Mouse (Mus musculus) heart, postnatal 36 days (tissue): ENCODE results near the gene Inha. TPM values are rescaled to one million over a fixed set of nuclear protein-coding genes. Genes with fewer than 3 reads are reported as not detected.
A peak's percentile ranks its signal among the peaks of the same experiment; 100 is the strongest.

Experiments
- DNase-seq, 2 experiments: peaks; one replicate each; pipeline ENCODE4 v3.0.0; 2021 to 2022
- intact Hi-C: fragments of 180-260 bp; cut with DNase I; formaldehyde crosslinking; loops from one replicate; pipeline ENCODE4 v1.15.1; 2025
- total RNA-seq, 2 experiments: library from RNA; stranded (reverse); gene quantifications; 2 replicates each; pipeline ENCODE4 v1.2.3; 2021

Gene Inha
- total RNA-seq, 2 experiments from 2014 or later, result 3.6 TPM

DNA sequence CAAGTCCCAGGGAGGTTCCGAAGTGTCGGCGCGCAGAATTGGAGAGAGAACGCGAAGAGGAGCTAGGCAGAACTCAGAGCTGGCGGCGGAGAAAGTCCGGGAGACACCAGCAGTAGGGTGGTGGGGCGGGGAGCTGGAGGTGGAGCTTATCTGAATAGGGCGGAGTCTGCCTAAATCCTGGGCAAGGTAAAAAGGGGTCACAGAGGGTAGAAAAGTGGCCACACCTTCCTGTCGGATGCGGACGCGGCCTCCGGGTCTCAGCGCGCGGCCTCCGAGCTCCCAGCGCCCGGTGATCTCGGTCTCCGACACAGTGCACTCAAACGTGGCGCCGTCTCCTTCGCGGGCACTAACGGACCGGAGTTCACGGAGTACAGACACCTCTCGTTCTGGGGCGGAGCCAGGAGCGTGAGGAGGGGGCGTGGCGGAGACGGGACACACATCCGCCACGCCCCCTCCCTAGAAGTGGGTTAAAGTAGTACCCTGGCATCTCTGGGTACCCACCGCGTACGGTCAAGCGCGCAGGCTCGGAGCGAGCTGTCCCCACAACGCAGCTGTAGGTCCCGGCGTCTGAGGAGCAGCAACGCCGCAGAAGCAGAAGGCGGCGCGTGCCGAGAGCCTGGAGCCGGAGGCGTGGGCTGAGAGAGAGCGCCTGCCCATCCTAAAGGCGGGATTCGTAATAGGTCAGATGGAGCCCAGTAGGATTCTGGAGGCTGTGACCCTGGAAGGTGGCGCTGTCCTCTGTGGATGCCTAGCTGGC is 19.3 kb upstream of the Inha start:
- DNase-seq, result peak; percentile 34 to 38
- intact Hi-C loops, result no loop called here

DNA sequence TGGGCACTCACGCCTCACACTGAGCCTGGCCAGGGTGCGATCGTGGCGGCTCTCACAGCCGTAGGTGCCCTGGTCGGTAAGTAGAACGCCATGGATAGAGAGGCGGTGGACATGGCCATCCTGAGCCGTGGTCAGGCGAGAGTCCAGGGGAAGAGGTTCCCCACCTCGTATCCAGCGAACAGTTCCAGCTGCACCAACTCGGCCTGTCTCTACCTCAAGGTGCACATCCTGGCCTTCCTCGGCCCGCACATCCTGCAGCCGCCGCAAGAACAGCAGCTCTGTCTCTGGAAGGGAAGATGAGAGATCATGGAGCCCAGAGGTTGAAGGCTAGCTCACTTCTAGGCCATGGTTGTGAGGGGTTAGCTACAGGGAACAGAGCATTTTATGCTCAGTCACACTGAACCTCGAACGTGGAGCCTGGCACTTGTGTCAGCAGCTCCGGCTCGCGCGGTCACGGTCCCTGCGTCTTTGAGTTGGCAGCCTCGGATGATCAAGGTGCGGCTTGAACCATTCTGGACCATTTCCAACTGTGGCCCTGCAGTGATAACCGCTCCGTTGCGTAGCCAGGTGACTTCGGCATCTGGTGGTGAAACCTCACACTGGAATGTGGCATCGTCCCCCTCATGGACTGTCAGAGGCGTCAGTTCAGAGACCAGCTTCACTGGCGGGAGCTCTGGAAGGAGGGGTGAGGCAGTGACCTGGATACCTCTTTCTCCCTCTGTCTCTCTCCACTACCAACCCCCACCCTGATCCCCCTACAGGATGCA is 15.9 kb upstream of the Inha start:
- no peak for DNase-seq
- intact Hi-C loops, result no loop called here

DNA sequence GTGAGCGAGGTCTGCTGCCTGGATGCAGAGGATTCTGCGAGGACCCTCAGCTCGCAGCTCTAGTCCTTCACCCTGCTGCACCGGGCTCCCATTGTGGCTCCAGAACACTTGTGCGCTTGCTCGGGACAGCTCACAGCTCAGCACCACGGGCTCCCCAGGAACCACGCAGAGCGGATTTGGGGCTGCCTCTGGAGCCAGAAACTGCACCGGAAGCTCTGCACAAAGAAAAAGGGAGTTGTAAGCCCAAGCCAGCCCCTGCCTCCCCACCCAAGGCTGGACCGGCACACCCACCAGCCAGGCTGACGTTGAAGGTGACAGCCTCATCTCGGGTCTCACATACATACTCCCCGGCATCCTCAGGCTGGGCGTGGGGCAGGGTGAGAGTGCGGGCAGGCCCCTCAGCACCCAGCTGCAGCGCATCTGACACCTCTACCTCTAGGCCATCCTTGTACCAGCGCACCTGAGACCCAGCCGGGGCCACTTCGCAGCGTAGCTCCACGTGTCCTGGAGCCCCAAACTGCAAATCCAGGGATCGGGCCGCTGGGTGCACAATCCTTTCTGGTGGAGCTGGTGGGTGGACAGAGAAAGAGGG is 14.2 kb upstream of the Inha start:
- intact Hi-C loops, result no loop called here
- no peak for DNase-seq

DNA sequence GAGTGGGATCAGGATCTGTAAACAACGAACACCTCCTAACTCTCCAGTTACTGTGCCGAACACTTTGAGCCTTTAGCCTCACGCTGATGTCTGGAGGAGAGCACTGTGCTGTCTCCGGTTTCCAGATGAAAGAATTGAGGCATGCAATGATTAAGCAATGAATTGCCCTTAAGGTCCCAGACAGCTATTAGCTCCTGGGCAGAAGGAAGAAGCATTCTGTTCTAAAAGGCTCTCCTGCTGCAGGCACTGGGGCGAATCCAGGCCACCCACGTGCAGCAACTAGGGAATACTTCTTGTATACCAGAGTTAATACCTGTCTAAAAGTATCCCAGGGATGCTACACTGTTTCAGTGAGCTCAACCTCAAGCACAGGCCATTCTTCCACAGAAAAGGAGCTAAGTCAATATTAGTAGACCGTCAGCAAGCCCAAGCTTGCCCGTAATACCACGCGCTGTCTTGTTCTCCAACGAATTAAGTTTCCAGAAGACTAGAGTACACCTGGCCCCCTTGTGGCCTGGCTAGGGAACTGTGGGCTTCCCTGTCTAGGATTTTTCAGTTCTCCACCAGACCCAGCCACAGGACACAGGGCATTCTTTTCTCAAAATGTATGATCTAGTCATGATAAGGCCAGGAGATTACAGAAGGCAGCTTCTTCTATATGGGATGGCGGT is 11.9 kb upstream of the Inha start:
- intact Hi-C loops, result loop anchor here (2.0 kb wide), 1 partner anchor 36 kb away; no protein-coding TSS in a partner anchor
- no peak for DNase-seq

DNA sequence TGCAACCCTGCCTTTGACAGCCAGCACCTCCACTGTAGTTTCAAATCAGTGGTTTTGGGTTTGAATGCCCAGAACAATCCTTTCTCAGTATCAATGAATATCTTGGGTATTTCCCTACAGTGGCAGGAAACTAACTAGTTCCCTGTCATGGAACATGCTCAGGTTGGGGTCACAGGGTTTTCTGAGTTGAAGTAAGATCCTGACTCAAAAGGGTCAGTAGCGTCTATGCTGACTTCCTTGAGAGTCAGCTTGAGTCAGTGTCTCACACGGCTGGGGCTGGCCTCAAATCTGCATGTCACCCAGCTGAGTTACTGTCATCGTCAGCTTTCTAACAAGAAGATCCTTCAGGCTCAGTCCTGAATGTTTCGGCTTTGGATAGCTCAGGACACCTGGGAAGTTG is 8.0 kb upstream of the Inha start:
- no peak for DNase-seq
- intact Hi-C loops, result no loop called here

DNA sequence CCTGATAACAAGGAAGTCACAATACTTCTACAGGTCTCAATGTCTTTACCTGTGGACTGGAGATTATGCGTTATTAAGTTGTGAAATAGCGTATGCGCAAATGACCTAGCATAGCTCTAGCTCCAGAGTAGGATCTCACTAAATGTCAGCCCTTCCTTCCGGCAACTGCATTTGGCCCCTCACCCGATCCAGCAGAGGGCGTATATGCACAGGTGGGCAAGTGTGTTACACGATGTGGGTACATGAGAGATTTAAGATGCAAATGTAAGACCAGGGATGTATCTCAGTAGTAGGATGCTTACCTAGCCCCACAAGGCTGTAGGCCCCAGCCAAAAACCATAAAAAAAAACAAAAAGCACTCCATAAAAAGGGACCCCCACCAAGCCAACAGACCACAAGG is 7.4 kb upstream of the Inha start:
- no peak for DNase-seq
- intact Hi-C loops, result no loop called here

DNA sequence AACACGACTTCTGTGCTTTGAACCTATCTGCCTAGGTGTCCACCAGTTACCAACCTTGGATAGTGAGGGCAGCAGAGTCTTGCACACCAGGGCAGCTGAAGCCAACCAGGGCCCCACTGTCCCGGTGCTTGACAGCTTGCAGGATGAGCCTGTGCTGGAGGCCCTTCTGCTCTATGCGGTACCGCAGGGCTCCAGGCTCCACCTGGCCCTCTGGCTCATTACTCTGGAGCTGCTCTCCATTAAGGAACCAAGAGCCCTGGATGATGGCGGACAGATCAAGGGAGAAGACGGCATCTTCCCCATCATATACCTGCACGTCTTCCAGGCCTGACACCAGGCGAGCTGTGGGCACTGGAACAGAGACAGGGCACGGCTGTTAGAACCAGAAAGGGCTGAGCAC is 5.0 kb upstream of the Inha start:
- no peak for DNase-seq
- intact Hi-C loops, result no loop called here

DNA sequence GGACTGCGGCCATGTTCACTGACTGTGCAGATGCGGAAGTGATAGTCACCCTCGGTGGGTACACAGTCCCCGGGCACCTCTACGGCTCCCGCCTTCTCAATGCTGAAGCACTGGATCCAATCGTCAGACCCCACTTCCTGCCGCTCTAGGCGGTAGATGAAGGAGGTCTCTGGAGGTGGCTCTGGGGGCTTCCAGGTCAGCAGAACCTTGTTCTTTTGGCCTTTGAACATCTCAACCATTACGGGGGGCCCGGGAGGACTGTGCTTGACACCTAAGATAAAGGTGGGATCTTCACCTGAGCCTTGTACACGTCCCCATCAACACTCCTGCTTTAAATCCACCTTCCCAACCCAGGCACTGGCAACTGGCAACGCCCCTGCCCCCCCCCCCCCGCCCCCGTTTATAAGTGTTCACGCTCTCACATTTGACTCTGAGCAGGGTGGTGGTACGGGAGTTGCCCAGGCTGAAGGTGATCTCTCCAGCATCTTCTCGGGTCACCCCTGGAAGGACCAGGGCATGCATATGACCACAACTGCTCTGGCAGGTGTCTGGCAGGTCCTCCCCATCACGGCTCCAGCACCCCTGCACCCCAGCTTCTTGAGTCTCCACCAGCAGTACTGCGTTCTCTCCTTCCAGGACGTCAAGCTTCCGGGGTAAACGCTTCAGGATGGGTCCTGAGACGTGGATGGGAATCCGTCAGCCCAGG is 3.8 kb upstream of the Inha start:
- DNase-seq, result no peak
- intact Hi-C loops, result no loop called here

DNA sequence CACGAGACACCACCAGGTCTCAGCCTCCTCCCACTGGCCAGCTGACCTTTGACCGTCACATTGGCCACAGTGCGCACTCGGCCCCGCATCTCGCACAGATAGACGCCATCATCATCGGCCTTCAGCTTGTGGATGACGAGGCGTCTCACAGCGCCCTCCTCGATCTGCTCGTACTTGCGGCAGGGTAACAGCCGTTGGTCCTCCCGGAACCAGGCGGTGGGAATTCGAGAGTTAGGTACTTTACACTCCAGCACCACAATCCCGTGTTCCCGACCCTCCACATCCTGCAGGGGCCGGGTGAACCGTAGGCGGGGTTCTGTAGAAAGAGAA is 3.3 kb upstream of the Inha start:
- intact Hi-C loops, result no loop called here
- DNase-seq, result no peak

DNA sequence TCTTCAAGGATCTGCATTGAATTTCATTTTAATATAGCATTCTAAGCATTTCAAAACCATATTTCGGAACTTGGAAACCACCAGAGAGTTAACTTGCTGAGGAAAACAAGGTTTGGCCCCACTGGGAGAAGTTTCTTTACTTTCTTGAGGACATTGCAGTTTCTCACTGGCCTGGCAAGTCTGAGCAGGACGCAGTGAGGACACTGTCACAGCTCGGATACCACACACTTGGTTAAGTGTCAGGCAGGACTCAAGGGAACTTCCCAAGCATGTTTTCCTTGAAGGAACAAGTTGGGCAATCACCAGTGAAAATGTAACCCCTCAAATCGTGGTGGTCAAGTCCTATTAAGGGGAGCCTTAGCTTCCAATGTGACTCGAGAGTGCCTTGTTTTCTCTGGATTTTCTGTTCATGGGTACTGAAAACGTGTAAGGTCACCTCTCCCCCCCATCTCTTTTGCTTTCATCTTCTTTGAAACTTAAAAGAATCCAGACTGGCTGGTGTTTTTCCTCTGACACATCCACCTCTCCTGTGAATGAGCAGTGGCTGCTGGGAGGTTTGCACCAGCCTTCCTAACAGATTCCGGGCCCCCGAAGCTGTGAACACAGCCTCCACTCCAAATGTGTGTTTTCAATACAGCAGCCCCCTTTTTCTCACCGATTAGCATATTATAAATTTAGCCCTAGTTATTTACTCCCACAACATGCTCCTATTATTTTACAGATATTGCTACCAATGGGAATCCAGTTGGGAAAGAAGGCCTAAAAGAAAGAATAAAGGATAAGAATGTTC is 2.4 kb upstream of the Inha start:
- intact Hi-C loops, result loop anchor here (2.0 kb wide), 3 partner anchors 24 to 92 kb away; no protein-coding TSS in a partner anchor
- no peak for DNase-seq

DNA sequence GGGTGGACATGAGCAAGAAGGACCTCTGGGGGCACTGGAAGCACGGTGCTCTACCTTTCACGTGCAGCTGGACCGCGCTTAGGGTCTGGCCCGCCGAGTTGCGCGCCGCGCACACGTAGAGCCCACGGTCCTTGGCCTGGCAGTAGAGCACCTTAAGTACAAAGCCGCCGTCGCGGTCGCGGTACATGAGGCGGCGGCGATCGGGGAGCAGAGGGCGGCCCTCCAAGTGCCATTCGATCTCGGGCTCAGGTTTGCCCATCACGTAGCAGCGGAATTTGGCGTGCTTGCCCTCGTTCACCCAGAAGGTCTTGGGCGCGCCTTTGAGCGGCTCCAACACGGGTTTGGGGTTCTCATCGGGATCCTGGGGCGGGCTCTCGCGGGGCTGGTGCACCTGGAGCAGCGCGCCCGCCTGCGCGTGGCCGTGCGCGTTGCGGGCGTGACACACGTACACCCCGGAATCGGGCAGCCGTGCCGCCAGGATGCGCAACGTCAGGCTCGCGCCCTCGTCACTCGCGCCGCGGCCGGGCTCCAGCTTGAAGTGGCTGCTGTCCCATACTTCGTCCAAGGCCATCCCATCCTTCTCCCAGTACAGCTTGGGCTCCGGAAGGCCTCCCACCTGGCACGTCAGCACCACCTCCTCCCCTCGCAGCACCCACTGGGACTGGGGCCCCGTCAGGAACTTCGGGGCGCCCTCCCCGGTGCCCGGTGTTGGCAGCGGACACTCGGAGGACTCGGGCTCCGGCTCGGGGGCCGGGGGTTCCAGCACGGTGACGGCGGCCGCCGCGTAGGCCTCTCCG is 1.5 kb upstream of the Inha start:
- intact Hi-C loops, result loop anchor here (2.0 kb wide), 3 partner anchors 25 to 91 kb away; no protein-coding TSS in a partner anchor
- peak; percentile 71 to 75 for DNase-seq

DNA sequence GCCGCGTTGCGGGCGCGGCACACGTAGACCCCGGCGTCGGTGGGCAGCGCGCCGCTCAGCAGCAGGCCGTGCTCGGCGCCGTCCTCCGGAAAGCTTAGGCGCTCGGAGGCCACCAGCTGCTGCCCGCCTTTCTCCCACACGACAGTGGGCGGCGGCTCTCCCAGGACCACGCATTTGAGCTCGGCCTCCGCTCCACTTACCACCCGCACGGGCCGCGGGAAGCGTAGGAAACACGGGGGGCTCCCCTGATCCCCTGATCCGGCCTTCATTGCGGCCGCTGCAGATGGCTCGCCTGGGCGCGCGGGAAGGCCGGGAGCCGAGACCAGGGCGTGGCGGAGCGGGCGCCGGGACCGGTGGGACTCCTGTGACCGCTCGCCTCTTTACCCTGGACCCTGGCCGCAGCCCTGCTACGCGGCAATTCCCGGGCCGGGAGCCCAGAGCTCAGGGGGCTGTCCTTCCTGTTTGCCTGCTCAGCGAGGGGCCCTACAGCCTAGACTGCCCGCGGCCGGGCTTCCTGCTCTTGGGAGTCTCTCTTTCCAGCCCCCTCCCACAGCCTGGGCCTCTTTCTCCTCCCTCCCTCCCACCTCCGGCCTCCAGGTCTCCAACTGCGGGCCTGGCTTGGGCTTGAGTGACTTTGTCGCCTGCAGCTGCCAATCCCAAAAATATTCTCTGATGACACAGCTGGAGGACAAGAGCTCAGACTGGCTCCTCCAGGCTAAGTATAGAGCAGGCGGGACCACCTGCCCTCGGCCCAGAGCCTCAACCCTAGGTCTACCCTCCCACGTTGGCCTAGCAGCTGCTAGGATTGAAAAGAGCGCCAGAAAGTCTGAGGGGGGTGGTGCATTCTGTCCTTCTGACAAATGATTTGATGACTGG is 683 bp upstream of the Inha start, which contains the start of gene Obsl1:
Gene Obsl1, minus strand, starts transcription at position 497 of the 876 bp plus-strand sequence.
- intact Hi-C loops, result loop anchor here (2.0 kb wide), 4 partner anchors 25 to 91 kb away; no protein-coding TSS in a partner anchor
- peak; percentile 70 to 78 for DNase-seq

DNA sequence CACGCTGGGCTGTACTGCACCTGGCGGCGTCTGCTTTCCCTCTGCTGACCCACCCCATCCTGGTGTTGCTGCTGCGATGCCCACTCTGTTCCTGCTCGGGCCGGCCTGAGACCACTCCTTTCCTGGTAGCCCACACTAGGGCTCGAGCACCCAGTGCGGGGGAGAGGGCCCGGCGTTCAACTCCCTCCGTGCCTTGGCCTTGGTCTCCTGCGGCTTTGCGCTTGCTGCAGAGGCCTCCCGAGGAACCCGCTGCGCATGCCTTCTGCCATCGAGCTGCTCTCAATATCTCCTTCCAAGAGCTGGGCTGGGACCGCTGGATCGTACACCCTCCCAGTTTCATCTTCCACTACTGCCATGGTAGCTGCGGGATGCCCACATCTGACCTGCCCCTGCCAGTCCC is 2.7 kb downstream of the Inha start:
- intact Hi-C loops, result no loop called here

DNA sequence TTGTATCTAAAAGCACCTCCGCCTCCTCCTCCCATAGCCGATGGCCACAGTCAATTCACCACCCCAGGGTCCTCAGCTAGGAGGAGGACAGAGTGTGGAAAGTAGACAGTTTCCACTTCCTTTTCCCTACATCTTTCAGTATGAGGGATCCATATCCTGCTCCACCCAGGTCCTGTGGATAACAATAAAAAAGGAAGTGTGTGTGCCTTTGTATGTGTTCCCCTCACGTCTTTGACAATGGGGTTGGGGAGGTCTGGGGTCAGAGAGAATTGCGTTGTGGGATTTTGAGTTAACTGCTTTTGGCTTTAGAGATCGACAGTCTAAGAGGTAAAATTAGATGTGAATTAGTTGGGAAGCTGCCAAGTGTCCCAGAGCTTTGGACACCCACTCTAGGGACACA is 3.3 kb downstream of the Inha start:
- intact Hi-C loops, result no loop called here
- DNase-seq, result no peak

More for the DNA sequence above, 2.7 kb downstream of the Inha start:
- DNase-seq, result no peak

DNA sequence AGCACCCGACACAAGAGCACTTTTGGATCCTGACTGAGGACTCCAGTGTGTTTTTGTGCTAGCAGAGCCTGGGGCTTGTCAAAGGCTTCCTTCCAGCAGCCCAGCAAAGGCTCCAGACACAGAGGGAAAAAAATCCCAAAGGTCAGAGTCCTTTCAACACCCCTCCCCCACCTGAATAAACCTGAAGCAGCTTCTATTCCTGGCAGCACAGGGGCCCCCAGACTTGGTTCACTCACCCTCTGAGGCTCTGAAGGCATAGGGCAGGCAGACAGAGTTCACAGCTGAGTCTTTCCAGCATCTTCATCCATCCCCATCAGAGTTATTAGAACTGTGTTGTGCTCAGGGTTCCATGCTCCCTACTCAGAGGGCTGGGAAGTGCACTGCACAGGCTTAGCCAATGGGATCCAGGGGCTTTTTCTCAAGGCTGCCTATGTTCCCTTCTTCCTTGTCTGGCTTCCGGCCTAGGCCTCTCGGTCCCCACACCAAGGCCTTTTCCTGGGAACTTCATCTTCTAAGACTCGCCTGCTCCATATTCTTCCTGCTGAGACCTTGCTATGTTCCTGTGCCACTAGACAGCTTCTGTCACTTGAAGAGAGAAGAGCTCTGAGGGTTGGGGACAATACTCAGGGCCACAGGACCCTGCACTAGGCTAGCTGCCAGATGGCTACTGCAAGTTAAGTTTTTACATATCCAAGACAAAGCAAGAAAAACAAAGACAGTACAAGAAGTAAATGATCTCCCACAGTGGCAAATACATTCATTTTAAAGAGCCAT is 4.7 kb downstream of the Inha start:
- DNase-seq, result no peak
- intact Hi-C loops, result no loop called here

DNA sequence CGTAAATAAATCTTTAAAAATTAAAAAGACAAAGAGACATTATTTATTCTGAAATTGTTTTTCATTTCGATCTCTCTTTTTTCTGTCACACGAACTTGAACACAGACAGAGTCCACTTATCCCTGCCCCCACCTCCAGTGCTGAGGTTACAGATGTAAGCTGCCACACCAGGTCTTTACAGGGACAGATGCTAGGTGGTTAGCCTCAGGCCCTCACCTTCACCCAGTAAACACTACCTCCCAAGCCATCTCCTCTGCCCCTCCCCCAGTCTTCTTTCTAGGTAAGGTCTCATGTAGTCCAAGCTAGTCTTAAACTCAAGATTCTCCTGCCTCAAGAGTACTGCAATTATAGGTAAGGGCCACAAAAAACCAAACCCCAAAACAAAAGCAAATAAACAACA is 5.7 kb downstream of the Inha start:
- intact Hi-C loops, result no loop called here

More for the DNA sequence above, 5.7 kb downstream of the Inha start:
- no peak for DNase-seq
